Mouse (Mus musculus): ENCODE data around the gene Plcl2. TPM values are rescaled to one million over a fixed set of nuclear protein-coding genes. Genes with fewer than 3 reads are reported as not detected.
"Not testable (repeated sequence)": the region's sequence is repeated elsewhere in the genome, so short reads cannot be mapped to it uniquely, and the experiment has no call there.

Plcl2 gene
- polyA plus RNA-seq, 1 experiment from 2014 or later, result 5.6 TPM

DNA sequence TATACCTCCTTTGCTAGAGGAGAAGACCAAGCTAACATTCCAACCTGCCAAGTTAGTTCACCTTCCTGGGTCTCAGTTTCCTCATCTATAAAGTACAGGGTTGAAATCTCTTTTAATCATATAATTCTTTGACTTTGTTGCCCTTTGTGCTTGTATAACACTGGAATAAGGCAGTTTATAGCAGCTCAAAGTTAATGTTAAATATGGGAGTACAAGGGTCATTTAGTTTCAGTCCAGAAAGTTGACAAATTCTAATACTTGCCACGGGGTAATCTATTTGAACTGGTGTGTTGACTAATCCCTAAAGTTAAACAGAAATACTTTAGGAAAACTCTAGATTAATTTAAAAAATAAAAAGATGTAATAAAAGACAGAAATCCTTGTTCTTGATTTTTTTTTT lies 35.7 kb downstream of the Plcl2 start:
- no peaks in the 10 kb centered on the region for H3K4me1 ChIP-seq (ENCODE audit: control insufficient read depth, insufficient read depth, low read length)
- no peaks in the 10 kb centered on the region for H3K36me3 ChIP-seq (ENCODE audit: control insufficient read depth, insufficient read depth, low read length)
- no peaks in the 10 kb centered on the region for H3K27me3 ChIP-seq (ENCODE audit: control insufficient read depth, insufficient read depth, low read length)
- WGBS, result 78% methylated on average over 1 of the region's 1 CpGs
- no peak overlapping the region for H3K4me2 ChIP-seq (replicated peaks; ENCODE audit: low read depth, low read length)
- H3K9ac ChIP-seq (ENCODE audit: low read depth, low read length), result no peak overlapping the region
- H3K9me3 ChIP-seq (ENCODE audit: control insufficient read depth, low read length), result peaks cover 5% of the 10 kb centered on the region
- no peak for ATAC-seq (ENCODE audit: low FRiP score, low TSS enrichment)
- no peak overlapping the region for H3K27ac ChIP-seq (ENCODE audit: low read depth, low read length)
- no peak overlapping the region for H3K4me3 ChIP-seq (ENCODE audit: low read length)

DNA sequence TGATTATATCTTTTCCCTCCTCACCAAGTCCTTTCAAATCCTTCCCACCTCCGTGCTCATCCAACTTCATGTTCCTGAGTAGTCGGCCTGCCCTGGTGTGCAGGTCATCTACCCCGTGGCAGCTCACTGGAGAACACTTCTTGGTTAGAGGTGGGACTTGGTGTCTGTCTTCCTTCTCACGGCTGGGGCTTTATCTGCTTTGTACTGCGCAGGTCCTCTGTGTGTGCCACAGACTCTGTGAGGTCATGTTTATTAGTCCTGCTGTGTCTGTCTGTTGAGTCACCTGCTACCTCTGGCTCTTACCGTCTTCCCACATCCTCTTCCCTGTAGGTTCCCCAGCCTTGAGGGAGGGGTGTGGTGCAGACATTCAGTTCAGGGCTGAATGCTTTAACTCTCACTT lies 36.1 kb downstream of the Plcl2 start:
- no peaks in the 10 kb centered on the region for H3K4me1 ChIP-seq (ENCODE audit: control insufficient read depth, insufficient read depth, low read length)
- no peak overlapping the region for H3K4me2 ChIP-seq (replicated peaks; ENCODE audit: low read depth, low read length)
- no peak overlapping the region for H3K27ac ChIP-seq (ENCODE audit: low read depth, low read length)
- no peaks in the 10 kb centered on the region for H3K36me3 ChIP-seq (ENCODE audit: control insufficient read depth, insufficient read depth, low read length)
- WGBS, result 85% methylated on average over 6 of the region's 6 CpGs
- H3K27me3 ChIP-seq (ENCODE audit: control insufficient read depth, insufficient read depth, low read length), result no peaks in the 10 kb centered on the region
- ATAC-seq (ENCODE audit: low FRiP score, low TSS enrichment), result no peak
- no peak overlapping the region for H3K9ac ChIP-seq (ENCODE audit: low read depth, low read length)
- peaks cover 5% of the 10 kb centered on the region for H3K9me3 ChIP-seq (ENCODE audit: control insufficient read depth, low read length)
- H3K4me3 ChIP-seq (ENCODE audit: low read length), result no peak overlapping the region

DNA sequence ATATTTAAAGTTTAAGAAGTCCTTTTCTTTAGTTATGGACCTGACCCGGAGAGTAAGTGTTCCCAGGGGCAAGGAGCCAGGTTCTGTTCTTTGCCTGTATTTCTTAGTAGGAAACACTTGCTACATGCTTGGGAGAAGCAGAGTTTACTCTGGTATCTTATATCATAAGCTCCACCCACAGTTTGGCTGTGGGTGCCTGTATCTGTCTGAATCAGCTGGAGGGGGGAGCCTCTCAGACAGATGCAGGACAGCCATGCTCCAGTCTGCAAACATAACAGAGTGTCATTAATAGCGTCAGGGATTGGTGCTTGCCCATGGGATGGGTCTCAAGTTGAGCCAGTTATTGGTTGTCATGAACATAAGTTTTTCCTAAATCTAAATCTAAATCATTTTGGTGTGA lies 42.9 kb downstream of the Plcl2 start:
- Histone ChIP-seq H3K36me3 (ENCODE audit: control insufficient read depth, insufficient read depth, low read length) (no peaks in the 10 kb centered on the region), H3K4me1 (ENCODE audit: control insufficient read depth, insufficient read depth, low read length) (no peaks in the 10 kb centered on the region), H3K4me3 (ENCODE audit: low read length) (no peak overlapping the region), H3K27ac (ENCODE audit: low read depth, low read length) (no peak overlapping the region), H3K4me2 (replicated peaks; ENCODE audit: low read depth, low read length) (no peak overlapping the region), H3K27me3 (ENCODE audit: control insufficient read depth, insufficient read depth, low read length) (no peaks in the 10 kb centered on the region), H3K9me3 (ENCODE audit: control insufficient read depth, low read length) (no peaks in the 10 kb centered on the region), H3K9ac (ENCODE audit: low read depth, low read length) (no peak overlapping the region)
- no peak for ATAC-seq (ENCODE audit: low FRiP score, low TSS enrichment)
- WGBS, result 80% methylated on average over 2 of the region's 2 CpGs

DNA sequence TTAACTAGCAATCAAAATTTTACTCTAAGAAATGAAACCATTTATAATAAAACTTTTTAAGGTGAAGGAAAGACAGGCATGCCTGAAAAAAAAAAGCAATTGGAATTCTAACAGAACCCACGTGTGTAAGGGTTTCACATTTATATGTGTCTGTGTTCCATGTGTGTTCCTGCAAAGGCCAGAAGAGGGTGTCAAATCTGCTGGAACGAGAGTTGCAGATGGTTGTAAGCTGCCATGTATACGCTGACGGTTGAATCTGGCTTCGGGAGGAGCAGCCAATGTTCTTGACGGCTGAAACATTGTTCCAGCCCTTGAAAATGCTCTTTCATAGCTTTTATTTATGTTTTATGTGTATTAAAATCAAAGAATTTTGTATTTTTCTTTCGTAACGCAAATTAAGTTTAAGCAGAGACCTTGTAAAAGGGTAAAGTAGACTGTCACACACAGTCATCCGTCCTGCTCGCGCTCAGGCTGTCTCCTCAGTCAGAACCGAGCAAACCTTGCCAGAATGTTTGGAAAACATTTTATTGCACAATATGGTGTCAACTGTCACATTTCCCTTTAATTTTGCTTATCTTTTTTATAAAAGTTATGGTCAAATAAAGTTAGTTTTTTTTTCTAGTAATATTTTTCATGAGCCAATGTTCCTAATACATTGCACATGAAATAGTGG lies 48.5 kb downstream of the Plcl2 start:
- H3K36me3 ChIP-seq (ENCODE audit: control insufficient read depth, insufficient read depth, low read length), result no peaks in the 10 kb centered on the region
- no peaks in the 10 kb centered on the region for H3K4me1 ChIP-seq (ENCODE audit: control insufficient read depth, insufficient read depth, low read length)
- H3K4me3 ChIP-seq (ENCODE audit: low read length), result no peak overlapping the region
- no peak overlapping the region for H3K4me2 ChIP-seq (replicated peaks; ENCODE audit: low read depth, low read length)
- H3K27me3 ChIP-seq (ENCODE audit: control insufficient read depth, insufficient read depth, low read length), result no peaks in the 10 kb centered on the region
- 84% methylated on average over 12 of the region's 12 CpGs for WGBS
- no peaks in the 10 kb centered on the region for H3K9me3 ChIP-seq (ENCODE audit: control insufficient read depth, low read length)
- no peak overlapping the region for H3K9ac ChIP-seq (ENCODE audit: low read depth, low read length)
- no peak overlapping the region for H3K27ac ChIP-seq (ENCODE audit: low read depth, low read length)
- no peak for ATAC-seq (ENCODE audit: low FRiP score, low TSS enrichment)

DNA sequence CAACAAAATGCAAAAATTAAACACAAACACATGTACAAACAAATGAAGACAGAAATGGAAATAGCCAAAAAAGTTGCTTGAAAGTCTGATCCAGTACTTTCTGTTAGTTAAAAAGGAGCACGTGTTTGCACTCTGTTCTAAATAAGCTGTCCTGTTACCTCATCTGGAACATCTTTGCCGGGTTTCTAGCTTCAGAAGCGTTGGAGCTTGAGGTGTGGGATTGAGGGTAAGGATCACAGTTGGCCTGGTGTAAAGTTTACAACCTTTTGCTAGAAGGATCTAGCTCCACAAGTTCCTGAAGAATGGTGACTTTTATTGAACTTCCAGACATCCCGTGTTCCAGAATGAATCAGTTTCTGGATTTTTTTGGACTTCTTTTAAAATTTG lies 49.0 kb downstream of the Plcl2 start:
- no peaks in the 10 kb centered on the region for H3K36me3 ChIP-seq (ENCODE audit: control insufficient read depth, insufficient read depth, low read length)
- H3K27me3 ChIP-seq (ENCODE audit: control insufficient read depth, insufficient read depth, low read length), result no peaks in the 10 kb centered on the region
- no peak overlapping the region for H3K27ac ChIP-seq (ENCODE audit: low read depth, low read length)
- no peak overlapping the region for H3K9ac ChIP-seq (ENCODE audit: low read depth, low read length)
- 50% methylated on average over 4 of the region's 4 CpGs for WGBS
- H3K4me3 ChIP-seq (ENCODE audit: low read length), result no peak overlapping the region
- ATAC-seq (ENCODE audit: low FRiP score, low TSS enrichment), result no peak
- no peaks in the 10 kb centered on the region for H3K9me3 ChIP-seq (ENCODE audit: control insufficient read depth, low read length)
- no peak overlapping the region for H3K4me2 ChIP-seq (replicated peaks; ENCODE audit: low read depth, low read length)
- H3K4me1 ChIP-seq (ENCODE audit: control insufficient read depth, insufficient read depth, low read length), result no peaks in the 10 kb centered on the region

DNA sequence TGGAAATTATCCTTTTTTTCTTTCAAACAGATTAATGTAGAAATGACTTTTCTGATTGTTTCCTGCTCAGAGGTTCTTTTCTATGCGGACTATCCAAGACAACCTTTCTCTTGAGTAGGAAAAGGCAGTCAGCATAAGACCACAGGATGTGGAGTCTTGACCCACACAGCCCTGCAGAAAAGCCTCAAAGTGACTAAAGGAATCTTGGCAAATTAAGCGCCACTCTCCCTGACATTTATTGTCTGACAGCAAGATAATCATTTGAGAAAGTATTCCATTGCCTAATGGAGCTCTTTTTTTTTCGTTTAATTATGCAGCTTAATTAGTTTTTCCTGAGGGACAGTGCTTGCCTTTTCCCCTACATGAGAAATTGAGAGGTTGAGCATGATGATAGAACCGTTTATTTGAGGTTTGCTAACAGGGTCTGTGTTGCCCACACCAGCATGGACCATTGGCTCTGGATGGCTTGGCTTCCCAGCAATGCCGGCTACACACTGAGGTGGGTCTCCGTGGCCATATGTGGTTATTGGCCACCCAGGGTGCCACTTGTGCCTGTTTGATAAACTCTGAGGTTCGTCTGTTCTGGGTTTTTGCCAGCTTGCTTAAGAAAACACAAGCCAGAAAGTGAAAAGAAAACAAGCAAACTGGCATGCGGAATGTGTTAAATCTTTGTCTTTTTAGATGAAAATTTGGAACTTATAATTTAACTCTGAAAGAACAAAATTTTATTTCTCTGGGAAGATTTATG lies 56.3 kb downstream of the Plcl2 start:
- Histone ChIP-seq H3K4me1 (ENCODE audit: control insufficient read depth, insufficient read depth, low read length) (no peaks in the 10 kb centered on the region), H3K9ac (ENCODE audit: low read depth, low read length) (no peak overlapping the region), H3K9me3 (ENCODE audit: control insufficient read depth, low read length) (no peaks in the 10 kb centered on the region), H3K36me3 (ENCODE audit: control insufficient read depth, insufficient read depth, low read length) (no peaks in the 10 kb centered on the region), H3K27me3 (ENCODE audit: control insufficient read depth, insufficient read depth, low read length) (no peaks in the 10 kb centered on the region), H3K4me2 (replicated peaks; ENCODE audit: low read depth, low read length) (no peak overlapping the region), H3K27ac (ENCODE audit: low read depth, low read length) (no peak overlapping the region), H3K4me3 (ENCODE audit: low read length) (no peak overlapping the region)
- WGBS, result 40% methylated on average over 8 of the region's 8 CpGs
- no peak for ATAC-seq (ENCODE audit: low FRiP score, low TSS enrichment)

DNA sequence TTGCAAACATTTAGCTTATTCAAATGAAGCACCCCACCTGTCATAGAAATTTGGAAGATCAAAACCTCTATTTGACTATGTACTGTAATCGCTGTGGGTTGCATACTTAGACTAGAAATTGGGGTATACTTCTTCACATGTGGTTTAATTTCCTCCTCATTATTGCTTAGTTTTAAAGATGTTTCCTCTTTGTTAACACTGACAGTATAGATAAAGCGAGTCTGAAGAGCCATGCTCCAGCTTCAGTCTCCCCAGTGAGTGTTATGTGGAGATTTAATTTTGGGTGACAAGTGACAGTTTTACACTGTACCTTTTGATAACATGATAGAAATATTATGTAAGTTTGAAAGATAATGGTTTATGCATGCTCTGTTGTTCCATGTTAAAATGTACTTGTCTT lies 59.6 kb downstream of the Plcl2 start:
- ATAC-seq (ENCODE audit: low FRiP score, low TSS enrichment), result no peak
- Histone ChIP-seq H3K4me2 (replicated peaks; ENCODE audit: low read depth, low read length) (no peak overlapping the region), H3K9ac (ENCODE audit: low read depth, low read length) (no peak overlapping the region), H3K27me3 (ENCODE audit: control insufficient read depth, insufficient read depth, low read length) (no peaks in the 10 kb centered on the region), H3K27ac (ENCODE audit: low read depth, low read length) (no peak overlapping the region), H3K4me3 (ENCODE audit: low read length) (no peak overlapping the region), H3K9me3 (ENCODE audit: control insufficient read depth, low read length) (no peaks in the 10 kb centered on the region), H3K4me1 (ENCODE audit: control insufficient read depth, insufficient read depth, low read length) (no peaks in the 10 kb centered on the region), H3K36me3 (ENCODE audit: control insufficient read depth, insufficient read depth, low read length) (no peaks in the 10 kb centered on the region)
- WGBS, result 87% methylated on average over 2 of the region's 2 CpGs

DNA sequence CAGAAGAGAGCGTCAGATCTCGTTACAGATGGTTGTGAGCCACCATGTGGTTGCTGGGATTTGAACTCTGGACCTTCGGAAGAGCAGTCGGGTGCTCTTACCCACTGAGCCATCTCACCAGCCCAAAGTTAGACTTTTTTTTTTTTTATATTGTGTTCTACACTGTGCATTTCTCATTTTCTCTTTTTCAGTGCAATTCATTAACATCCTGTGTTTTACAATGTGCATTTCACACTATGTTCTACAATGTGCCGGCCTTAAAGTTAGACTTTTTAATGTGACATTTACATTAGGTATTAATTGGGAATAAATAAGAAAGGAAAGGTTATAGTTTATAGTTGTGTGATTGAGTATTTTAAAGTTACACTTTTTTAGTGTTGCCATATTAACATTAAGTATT lies 61.0 kb downstream of the Plcl2 start:
- H3K27me3 ChIP-seq (ENCODE audit: control insufficient read depth, insufficient read depth, low read length); H3K27ac ChIP-seq (ENCODE audit: low read depth, low read length); H3K9me3 ChIP-seq (ENCODE audit: control insufficient read depth, low read length); H3K4me1 ChIP-seq (ENCODE audit: control insufficient read depth, insufficient read depth, low read length); ATAC-seq (ENCODE audit: low FRiP score, low TSS enrichment); H3K9ac ChIP-seq (ENCODE audit: low read depth, low read length); H3K36me3 ChIP-seq (ENCODE audit: control insufficient read depth, insufficient read depth, low read length); H3K4me3 ChIP-seq (ENCODE audit: low read length); H3K4me2 ChIP-seq (replicated peaks; ENCODE audit: low read depth, low read length): not testable (repeated sequence)
- 95% methylated on average over 4 of the region's 5 CpGs for WGBS

DNA sequence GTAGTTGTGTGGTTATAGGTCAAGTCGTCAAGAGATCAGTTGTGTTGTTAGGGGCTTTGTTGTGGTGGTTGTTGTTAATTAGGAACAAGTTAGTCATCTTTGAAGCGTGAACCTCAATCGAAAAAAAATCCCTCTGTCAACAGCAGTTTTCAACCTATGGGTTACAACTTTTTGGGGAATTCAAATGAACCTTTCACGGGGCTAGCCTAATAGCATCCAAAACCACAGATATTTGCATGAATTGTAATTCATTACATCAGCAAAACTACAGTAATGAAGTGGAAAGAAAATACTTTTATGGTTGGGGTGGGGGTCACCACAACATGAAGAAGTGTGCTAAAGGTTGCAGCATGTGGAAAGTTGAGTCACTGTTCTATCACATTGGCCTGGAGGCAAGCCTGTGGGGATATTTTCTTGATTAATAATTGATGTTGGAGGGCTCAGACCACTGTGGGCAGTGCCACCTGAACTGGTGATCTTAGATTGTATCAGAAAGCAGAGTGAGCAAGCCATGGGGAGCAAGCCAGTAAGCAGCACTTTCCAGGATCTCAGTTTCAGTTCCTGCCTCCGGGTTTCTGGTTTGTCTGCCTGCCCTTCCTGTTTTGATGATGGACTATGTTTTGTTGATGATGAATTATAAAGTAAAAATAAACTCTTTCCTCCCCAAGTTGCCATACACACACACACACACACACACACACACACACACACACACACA lies 61.6 kb downstream of the Plcl2 start:
- Histone ChIP-seq H3K9ac (ENCODE audit: low read depth, low read length) (no peak overlapping the region), H3K27ac (ENCODE audit: low read depth, low read length) (no peak overlapping the region)
- 76% methylated on average over 5 of the region's 5 CpGs for WGBS

More for the DNA sequence above, 61.6 kb downstream of the Plcl2 start:
- Histone ChIP-seq H3K4me3 (ENCODE audit: low read length) (no peak overlapping the region), H3K9me3 (ENCODE audit: control insufficient read depth, low read length) (no peaks in the 10 kb centered on the region), H3K4me1 (ENCODE audit: control insufficient read depth, insufficient read depth, low read length) (no peaks in the 10 kb centered on the region), H3K27me3 (ENCODE audit: control insufficient read depth, insufficient read depth, low read length) (no peaks in the 10 kb centered on the region), H3K36me3 (ENCODE audit: control insufficient read depth, insufficient read depth, low read length) (no peaks in the 10 kb centered on the region), H3K4me2 (replicated peaks; ENCODE audit: low read depth, low read length) (no peak overlapping the region)
- ATAC-seq (ENCODE audit: low FRiP score, low TSS enrichment), result no peak

Data from kidney, embryonic 14.5 days (tissue).